Mouse (Mus musculus): ENCODE results near the gene Ahcy.
A peak's percentile ranks its signal among the peaks of the same experiment; 100 is the strongest.
"Not testable (repeated sequence)": the region's sequence is repeated elsewhere in the genome, so short reads cannot be mapped to it uniquely, and the experiment has no call there.

Ahcy gene

DNA sequence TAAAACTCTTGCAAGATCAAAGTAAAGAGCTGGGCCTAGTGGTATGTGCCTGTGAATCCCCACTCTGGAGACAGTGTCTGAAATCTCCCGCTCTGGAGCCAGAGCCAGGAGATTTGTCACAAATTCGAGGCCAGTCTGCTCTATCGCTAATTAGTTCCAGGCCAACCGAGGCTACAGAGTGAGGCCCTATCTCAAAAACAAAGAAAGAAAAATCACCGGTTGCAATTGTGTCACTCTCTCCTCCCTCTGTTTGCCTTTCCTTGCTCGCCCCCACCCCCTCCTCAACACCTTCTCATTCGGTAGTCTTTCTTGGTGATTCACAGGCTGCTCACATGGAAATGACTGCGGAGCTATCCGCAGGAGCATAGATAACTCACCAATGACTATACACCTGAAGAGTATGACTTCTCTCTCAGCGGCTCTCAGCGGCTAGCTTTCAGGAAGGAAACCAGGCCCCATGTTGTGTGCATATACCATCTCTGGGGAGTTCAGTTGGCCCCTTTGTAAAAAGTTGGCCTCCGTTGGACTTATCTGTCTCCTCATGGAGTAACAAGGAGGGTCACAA, 551 bp upstream of the Ahcy start:
- DNase-seq, result no peak

DNA sequence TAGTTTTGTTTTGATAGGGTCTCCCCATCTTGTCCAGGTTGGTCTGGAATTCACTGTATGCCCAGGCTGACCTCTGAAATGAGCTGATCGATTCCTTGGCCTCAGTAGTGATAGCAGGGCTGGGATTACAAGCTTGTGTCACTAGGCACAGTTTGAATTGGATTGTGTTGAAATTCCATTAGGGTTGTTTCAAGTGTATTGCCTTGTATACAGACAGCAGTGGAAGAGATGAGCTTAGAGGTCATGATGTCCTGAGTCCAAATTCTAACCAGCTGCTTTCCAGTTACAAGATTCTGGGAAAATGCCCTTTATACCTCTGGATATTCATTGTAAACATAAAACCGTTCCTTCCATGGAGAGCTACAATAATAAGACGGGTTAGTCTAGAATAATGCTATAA, 950 bp downstream of the Ahcy start:
- DNase-seq, result no peak

DNA sequence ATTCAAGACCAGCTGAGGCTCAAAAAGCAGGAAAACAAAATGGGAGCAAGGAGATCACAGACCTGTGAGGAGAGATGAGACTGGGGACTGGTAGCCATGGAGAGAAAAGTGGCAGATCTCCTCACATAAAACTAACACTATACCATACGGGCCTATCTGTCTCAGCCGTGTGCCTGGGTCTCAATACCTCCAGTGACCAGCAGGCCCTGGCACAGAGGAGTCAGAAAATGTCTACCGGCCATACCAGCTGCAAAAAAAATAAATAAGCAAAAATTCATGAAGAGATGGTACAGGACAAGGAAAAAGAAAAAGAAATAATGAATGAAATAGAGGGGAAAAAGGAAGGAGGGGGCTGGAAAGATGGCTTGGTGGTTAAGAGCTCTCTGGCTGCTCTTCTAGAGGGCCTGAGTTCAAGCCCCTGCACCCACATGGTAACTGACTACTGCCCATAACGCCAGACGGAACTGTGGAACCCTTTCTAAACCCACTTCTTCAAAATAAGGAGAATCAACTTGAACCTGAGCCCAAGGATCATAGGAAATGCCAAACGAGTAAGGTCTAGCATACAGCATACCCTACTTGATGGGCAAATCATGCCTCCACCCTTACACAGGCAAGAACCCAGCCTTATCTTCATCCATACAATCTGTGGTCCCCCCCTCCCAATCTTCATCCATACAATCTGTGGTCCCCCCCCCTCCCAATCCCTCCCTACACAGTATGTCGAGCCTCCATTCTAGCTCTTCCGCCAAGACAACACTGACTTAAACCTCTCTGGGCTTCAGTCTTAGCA, 1.7 kb downstream of the Ahcy start:
- no peak for DNase-seq

DNA sequence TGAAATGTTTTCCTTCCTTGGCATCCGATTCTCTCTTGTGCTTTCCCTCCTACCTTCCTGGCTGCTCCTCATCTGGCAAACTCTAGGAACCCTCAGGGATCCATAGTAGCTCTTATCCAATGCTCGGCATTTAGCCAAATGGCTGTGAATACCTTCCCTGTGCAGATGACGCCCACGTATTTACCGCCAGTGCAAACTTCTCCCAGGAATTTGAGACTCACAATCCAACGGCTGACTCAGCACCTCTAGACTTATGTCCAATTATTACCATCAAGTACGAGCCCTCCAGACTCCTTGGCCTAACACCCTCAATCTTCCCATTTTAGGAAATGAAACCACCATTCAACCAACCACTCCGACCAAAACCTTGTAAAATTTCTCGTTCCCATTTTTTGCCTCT, 3.3 kb downstream of the Ahcy start:
- peak; percentile 10 for DNase-seq

DNA sequence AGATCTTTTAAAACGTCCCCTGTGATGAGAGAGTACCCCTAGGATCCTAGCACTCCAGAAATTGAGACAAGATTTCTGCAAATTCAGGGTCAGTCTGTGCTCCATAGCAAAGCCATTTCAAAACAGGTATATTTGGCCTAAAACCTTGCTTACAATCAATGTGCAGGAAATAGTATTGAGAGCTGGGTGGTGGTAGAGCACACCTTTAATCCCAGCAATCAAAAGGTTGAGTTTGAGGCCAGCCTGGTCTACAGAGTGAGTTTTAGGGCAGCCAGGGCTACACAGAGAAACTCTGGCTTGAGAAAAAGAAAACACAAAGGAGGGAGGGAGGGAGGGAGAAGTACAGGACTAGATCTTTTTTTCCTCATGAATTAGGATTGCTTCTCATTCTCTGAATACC, 16.9 kb downstream of the Ahcy start:
- no peak for DNase-seq

DNA sequence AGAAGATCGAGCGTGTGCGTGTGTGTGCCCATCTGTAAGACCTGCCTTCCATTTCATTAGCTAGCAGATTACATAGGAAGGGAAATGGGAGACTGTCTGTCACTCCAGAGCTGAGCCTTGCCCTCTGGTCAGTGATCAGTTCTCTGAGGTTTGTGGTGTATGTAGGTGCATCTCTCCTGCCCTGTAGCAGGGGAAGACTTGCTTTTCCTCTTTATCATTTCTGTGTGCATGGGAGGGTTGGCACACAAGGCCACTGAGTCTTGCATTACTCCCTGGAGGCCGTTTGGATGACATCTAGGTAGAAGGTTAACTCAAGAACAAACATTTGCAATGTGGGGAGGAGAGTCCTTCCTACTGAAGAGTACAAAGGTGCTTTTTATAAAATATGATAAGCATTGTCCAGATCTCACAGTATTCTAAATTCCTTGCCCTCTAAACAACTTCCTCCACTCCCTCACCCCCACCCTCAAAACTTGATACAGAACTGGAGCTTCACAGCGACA, 18.2 kb downstream of the Ahcy start:
- no peak for DNase-seq

DNA sequence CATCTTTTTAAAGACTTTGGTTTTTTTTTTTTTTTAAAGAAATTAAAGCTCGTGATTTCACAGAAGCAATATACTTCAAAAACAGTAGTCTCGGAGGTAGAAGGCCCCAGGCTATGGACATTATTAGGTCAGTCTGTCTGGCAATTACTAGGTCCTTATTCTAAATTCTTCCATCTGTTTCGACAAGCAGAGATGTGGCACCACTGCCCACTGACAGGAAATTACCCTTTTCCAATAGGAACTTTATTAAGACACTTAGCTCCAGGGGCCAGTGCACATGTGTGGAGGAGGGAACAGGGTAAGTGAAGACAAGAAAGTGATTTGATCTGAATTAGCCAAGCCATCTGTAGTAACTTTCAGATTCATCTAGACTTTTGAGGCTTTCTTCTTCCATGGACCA, 19.6 kb downstream of the Ahcy start:
- DNase-seq, result no peak

DNA sequence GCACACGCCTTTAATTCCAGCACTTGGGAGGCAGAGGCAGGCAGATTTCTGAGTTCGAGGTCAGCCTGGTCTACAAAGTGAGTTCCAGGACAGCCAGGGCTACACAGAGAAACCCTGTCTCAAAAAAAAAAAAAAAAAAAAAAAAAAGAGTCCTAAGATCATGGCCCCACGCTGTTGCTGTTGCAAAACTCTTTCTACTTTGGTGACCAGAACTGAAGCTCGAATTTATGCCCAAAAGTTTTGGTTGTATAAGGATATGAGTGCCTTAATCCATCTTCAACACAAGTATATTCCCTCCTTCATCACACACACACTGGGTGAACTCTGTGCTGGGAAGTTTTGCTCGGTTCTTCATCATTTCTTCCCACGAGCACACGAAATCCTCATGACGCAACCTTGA, 20.8 kb downstream of the Ahcy start:
- DNase-seq, result not testable (repeated sequence)

DNA sequence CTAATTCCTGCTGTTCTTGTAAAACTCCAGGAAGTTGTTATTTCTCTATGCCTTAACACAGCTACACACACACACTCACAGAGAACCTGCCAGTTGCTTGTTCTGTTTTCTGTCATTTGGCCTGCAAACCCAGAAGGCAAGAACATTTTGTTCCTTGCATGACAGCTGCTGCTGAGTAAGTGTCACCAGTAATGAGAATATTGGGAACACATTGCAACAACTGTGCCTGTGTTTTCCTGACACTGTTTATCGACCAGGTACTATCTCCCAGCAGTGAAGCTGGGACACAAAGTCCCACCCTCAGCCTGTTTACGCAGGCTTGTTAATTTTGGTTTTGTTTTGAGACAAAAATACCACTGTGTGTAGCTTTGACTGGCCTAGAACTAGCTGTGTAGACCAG, 21.6 kb downstream of the Ahcy start:
- peak; percentile 7 for DNase-seq

DNA sequence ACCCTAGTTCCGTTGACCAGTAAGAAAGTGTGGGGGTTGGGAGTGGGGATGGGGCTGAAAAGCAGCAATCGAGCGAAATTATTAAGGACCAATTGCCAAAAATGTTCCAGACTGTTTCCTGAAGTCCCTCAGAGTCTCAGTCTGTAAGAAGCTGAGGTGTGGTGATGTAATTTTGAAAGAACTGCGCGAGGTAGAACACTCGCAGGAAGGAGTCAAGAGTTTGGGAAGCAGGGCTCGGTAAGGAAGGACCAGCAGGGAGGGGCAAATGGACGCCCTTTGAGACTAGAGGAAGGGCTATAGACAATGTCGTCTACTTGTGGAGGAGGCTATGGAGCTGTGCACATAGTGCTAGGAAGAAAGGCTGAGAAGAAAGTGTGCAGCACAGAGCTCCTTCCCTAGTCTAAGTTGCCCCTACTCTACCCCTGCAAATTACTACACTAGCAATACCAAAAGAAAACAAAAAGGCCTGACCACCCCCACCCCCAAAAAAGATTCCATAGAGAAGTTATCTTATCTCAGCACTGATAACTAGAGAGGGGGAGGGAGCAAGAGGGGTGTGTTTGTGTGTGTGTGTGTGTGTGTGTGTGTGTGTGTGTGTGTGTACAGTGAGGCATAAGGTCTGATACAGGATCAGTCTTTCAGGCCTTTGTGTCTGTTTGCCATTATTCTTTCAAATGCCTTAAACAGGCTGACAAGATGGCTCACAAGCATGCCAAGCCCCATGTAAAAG, 22.5 kb downstream of the Ahcy start:
- DNase-seq, result no peak

DNA sequence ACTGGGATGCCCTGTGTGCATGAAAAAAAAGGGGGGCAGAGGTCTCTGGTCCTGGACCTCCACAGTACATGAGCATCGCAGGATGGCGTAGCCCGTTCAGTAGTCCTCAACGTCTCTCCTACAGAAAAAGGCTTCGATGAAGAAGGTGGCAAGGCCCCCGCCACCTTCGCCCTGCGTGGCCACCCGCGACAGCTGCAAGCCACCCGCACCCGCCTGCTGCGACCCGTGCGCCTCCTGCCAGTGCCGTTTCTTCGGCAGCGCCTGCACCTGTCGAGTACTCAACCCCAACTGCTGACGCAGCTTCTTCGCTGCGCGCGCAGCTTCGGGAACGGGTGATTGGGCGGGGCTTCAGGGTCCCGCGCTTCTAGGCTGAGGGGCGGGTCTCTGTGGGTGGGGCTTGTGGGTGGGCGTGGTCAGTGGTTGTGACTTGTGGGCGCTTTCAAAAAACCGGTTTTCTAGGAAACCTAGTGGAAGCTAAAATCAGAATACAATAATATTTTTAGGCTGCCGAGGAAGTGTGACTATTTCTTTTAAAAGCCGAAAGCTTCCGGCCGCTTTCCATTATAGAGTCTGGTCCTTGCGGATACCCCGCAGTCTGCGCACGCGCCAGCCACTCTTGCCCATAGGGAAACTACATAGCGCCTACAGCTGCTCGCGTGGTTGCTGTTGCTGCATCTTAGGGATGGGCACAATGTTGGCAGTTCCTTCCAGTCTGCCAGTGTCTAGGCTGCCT, 23.6 kb downstream of the Ahcy start:
- DNase-seq, result peak; percentile 96

DNA sequence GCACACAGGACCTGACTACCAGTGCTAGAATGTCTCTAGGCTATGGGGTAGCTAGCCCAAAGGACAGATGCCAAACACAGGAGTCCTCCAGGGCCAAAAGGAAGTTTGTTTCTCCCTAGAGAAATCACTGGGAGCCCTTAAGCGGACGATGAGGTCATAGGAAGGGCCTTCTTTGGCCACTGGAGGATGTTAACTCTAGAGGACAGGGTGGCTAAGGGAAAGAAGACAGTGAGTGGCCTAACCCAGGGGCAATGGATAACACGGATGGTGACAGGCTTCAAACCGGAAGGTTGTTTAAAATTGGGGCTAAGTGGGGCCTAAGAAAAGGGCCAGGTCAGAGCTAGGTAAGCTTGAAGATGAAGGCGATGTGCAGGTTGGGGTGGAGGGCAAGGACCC, 24.2 kb downstream of the Ahcy start:
- DNase-seq, result peak; percentile 25

DNA sequence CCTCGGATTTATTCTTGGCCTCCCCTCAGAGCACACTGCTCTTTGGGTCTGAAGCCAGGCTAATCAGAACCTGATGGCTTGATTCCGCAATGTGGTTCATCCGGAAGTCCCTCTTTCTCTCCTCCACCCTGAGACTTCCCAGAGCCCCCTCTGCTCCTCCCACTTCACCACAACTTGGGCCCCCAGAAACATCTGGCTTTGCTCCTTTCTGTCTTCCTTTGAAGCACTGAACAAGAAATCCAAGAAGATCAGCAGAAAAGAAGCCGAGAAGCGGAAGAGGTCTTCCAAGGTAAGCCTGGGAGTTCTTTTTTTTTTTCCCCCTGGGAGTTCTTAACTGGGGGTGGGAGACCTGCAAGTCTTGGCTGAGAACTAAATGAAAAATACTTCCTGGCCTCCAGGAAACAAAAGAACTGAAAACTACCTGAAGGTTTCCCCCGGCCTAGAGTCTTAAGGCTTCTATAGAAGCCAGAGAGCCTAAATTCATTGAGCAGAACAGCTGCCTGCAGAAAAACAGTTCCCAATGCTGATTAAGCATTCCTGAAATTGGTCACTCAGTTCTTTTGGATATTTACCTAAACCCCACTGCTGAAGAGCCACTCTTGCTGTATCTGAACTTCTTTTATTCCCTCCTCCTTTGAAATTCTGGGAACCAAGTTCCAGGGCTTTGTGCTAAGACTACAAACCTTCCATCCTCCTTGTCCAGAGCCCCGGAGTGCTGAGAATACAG, 26.7 kb downstream of the Ahcy start:
- no peak for DNase-seq

DNA sequence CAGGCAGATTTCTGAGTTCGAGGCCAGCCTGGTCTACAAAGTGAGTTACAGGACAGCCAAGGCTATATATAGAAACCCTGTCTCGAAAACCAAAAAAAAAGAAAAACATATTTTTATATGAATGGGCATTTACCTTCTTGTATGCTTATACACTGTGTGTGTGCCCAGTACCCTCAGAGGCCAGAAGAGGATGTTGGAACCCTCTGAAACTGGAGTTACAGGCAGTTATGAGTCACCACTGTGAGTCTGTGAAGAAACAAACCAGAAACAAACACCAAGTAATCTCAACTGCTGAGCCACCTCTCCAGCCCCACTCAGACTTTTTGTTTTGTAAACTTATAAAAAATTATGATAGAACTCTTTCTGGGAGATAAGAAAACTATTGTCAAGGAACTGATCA, 27.5 kb downstream of the Ahcy start:
- no peak for DNase-seq

DNA sequence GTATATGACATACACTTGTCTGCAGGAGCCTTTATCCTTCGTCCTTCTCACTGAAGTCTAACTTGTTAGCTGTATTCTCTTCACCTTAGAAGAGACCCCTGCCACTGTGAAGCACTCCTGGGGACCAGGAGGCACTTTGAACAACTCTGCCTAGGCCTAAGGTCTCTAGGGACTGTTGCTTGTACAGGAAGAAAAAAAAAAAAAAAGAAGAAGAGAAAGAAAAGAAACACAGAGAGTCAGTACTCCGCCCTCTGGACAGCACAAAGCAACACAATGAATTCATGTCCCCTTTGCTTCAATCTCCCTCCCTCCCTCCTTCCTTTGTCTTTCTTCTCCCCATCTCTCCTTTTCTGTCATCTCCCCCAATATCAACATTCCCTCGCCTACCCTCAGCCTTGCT, 29.2 kb downstream of the Ahcy start:
- no peak for DNase-seq

DNA sequence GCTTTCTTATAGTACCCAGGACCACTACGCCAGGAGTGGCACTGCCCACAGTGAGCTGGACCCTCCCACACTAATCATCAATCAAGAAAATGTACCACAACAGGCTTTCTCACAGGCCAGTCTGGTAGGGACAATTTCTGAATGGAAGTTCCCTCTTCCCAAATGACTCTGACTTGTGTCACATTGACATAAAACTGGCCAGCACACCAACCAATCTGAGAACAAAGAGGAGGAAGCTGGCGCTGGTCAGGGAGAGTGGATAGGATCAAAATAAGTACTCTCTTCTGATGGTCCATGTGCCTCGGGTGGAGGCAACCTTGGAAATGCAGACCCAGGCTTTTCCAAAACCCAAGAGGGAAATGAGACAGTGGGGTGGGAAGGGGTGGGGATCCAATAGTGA, 29.8 kb downstream of the Ahcy start:
- DNase-seq, result no peak

DNA sequence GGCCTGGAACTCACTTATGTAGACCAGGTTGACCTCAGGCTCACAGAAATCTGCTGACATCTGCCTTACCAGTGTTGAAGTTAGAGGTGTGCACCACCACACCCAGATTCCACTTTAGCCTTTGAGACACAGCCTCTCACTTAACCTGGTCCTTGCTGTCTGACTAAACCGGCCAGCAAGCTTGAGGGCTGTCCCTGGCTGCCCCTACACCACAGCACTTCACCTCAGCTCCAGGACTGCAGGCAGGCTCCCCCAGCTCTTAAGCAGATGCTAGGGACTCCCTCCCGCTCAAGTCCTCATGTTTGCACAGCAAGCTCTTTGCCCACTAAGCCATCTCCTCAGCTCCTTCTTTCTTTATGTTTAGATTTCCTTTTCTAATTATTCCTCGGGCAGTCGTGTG, 34.3 kb downstream of the Ahcy start:
- no peak for DNase-seq

DNA sequence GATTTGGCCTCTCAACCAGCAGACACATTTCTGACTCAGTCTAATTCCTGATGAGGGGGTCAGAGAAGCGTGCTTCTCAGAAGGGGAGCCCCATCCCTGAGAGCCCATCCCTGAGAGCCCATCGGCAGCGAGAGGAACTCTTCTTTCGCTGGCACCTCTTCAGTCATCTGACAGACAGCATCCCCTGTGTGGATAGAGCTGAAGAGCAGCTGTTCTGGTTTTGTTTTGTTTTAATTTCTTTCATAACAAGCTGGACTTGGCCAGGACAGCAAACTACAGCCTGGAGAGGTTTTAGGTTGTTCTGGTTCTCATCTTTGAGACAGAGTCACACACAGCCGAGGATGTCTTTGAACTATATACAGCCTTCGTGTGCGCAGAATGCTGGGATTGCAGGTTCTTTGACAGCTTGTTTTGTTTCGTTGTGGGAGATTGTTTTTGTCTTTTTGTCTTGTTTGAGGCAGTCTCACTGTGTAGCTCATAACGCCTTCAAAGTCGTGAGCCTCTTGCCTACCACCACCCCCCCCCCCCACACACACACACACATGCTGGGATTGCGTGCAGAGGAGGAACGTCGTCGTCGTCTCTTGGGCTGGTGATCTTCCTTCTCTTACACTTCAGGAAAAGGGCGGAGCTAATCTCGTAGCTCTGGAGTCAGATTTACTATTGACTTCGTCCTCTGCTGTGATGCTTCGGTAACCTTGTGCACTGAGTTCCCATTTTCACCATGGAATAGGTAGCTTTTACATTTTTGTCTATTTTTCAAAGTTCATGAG, 41.2 kb downstream of the Ahcy start:
- peak; percentile 28 for DNase-seq

DNA sequence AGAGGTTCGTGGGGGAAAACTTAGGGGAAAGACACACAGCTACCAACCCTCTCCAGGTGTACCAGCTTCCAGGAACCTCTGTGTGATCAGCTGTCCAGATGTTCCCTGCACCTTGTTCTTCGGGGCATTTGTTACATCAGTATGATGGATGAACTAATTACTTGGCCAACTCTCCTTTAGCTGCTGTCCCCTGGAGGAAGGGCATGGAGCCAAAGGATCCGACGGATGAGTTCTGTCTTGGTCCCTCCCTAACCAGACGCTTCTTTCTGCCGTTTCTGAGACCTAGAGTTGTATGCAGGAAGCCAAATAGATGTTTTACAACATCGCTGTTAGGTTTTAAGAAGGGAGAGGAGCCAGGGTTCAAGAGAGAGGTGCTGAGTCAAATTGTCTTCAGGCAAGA, 43.5 kb downstream of the Ahcy start:
- no peak for DNase-seq

DNA sequence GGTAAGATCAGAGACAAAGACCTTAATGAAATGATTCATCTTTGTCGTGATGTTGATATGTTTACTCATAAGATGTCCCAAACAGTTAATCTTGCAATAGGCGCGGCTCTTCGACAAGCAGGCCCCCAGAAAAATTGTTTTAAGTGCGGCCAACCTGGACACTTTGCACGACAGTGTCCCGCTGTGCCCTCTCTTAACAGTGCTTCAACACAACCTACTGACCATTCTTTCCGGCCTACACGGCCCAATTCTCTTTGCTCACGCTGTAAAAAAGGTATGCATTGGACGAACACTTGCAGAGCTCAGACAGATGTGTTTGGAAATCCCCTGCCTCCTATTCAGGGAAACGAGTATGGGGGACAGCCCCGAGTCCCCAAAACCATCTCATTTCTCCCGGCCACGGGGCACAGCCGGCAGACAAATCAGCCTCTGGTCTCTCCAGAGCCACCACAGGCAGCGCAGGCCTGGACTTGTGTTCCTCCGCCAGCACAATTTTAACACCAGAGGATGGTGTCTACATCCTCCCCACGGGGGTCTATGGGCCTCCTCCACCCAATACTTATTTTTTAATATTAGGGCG, 54.0 kb downstream of the Ahcy start:
- not testable (repeated sequence) for DNase-seq

DNA sequence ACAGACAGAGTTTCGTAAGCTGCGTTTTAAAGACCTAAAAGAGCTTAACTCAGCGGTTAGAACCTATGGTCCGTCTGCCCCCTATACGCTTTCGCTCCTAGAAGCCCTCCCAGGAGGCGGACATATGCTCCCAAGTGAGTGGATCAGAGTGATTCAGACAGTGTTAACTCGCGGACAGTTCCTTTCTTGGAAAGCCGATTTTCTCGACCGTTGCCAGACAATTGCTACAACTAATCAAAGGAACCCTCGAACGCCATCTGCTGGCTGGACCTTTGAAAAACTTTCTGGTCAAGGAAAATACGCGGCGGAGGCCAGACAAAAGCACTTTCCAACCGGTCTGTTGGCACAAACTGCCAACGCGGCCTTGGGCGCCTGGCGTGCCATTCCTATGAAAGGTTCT, 54.6 kb downstream of the Ahcy start:
- peak; percentile 96 for DNase-seq
